Mouse (Mus musculus) heart, adult 2 months (tissue): ENCODE data around the gene Luzp1.

Experiments used
- CTCF ChIP-seq: fragments of 200-600 bp; IDR thresholded peaks from 2 replicates; pipeline ENCODE4 v1.8.1; 2022; ENCODE audit warnings: antibody characterized with exemption, mild to moderate bottlenecking, moderate library complexity
- EP300 ChIP-seq: fragments of 200-500 bp; IDR thresholded peaks from 2 replicates; pipeline ENCODE4 v1.6.1; 2011; ENCODE audit warnings: low read depth, low read length, control low read depth; ENCODE audit not compliant: insufficient read depth

DNA sequence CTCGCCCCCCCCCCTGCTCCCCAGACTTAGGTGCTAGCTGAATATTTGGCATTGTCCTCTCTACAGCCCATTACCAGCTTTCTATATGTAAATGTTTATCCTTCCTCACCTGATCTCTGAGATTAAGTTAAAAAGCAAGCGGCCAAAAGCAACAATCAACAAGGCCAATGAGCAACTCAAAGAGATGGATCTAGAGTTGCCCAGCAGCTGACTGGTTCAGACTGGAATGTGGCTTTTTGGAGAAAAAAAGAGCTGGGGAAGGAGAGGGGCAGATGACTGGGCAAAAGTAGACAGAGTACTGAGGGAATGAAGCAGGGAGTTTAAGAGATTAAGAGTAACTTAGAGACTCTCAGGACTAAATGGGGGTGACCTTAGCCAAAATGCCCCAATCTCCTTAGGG lies 124.4 kb downstream of the Luzp1 start:
- TF ChIP-seq CTCF, result no peak
- no peak for TF ChIP-seq EP300
